Mouse (Mus musculus) C2C12 (cell line): Measurements from ENCODE around the gene Gch1.

Experiments
- CEBPB ChIP-seq: IDR thresholded peaks from one replicate; pipeline ENCODE4 v1.6.1; 2011; ENCODE audit warnings: low read depth, mild to moderate bottlenecking, control low read depth, moderate library complexity
- CTCF ChIP-seq: IDR thresholded peaks from one replicate; pipeline ENCODE4 v1.5.1; 2011; ENCODE audit not compliant: control insufficient read depth, insufficient read depth, insufficient read length
- FOSL1 ChIP-seq: IDR thresholded peaks from one replicate; pipeline ENCODE4 v1.8.0; 2011; ENCODE audit warnings: mild to moderate bottlenecking, low read length; ENCODE audit not compliant: poor library complexity, insufficient read depth, severe bottlenecking
- MAX ChIP-seq: IDR thresholded peaks from one replicate; pipeline ENCODE4 v1.6.1; 2011; ENCODE audit warnings: mild to moderate bottlenecking, control low read depth
- MYOG ChIP-seq: IDR thresholded peaks from one replicate; pipeline ENCODE4 v1.6.1; 2011; ENCODE audit not compliant: control insufficient read depth, insufficient read length; ENCODE audit errors: extremely low read depth
- USF1 ChIP-seq: IDR thresholded peaks from one replicate; pipeline ENCODE4 v1.6.1; 2011; ENCODE audit warnings: low read depth, mild to moderate bottlenecking, control low read depth, moderate library complexity

GRCm38 (mm10) chr14:47206601-47207000, 17.4 kb upstream of the Gch1 start:
- no peak for TF ChIP-seq CEBPB
- TF ChIP-seq CTCF, result no peak
- TF ChIP-seq MYOG, result no peak
- no peak for TF ChIP-seq MAX
- TF ChIP-seq USF1, result no peak
- TF ChIP-seq FOSL1, result no peak
